Mouse (Mus musculus): ENCODE data around the gene Trpm3.

- no peak for TF ChIP-seq CTCF (IDR thresholded peaks at IDR 0.05; ENCODE audit: borderline replicate concordance, insufficient read depth, low read depth, low read length)
- TF ChIP-seq POLR2A (IDR thresholded peaks at IDR 0.05; ENCODE audit: borderline replicate concordance, insufficient read depth, low read length) = 0 out of 2 replicates have a peak, but pooled peaks have one; percentile 14
Observed at GRCm38 (mm10) chr19:22905066-22905482, 766.2 kb downstream of the Trpm3 start.

Data from cerebellum, adult 2 months (tissue).